Comparison of ENCODE assay signal across 9 mouse cellular contexts in genomic region chr6:91139846-91140245, GRCm38 (mm10). TPM values are rescaled to one million over a fixed set of nuclear protein-coding genes. Genes with fewer than 3 reads are reported as not detected.
DNase-seq lines count a peak whose midpoint lies in the region; ATAC-seq and TF ChIP-seq lines count a peak whose summit lies in the region.
"Had no signal": no experiment of that assay in that cellular context is flagged by ENCODE, and none has a peak within 500 bp of the region (broad histone marks: within the 10 kb centered on the region; RNA-seq: fewer than 3 reads in every experiment).

No protein-coding gene starts in this region.

- no peaks in the 10 kb centered on the region for H3K36me3 ChIP-seq in E14TG2a.4 (ENCODE audit: insufficient read depth, low read length)
- no peaks in the 10 kb centered on the region for H3K36me3 ChIP-seq in kidney, embryonic 16.5 days (ENCODE audit: insufficient read depth, low read length)
- H3K36me3 ChIP-seq in liver, embryonic 16.5 days (ENCODE audit: control insufficient read depth, insufficient read depth) = no peaks in the 10 kb centered on the region
- H3K36me3 ChIP-seq: hindbrain, embryonic 15.5 days had no signal

- no peak overlapping the region for H3K4me3 ChIP-seq in E14TG2a.4 (replicated peaks; ENCODE audit: low read length)
- no peak overlapping the region for H3K4me3 ChIP-seq in kidney, embryonic 16.5 days (ENCODE audit: low read length)
- no peak overlapping the region for H3K4me3 ChIP-seq in liver, embryonic 16.5 days (ENCODE audit: low read depth, low read length)
- H3K4me3 ChIP-seq: hindbrain, embryonic 15.5 days had no signal

- peak; percentile 71 for DNase-seq in adrenal gland, adult 2 months
- peak; percentile 54 for DNase-seq in embryo, embryonic 11.5 days (ENCODE audit: low read depth, low spot score)
- DNase-seq in heart, adult 9 months (ENCODE audit: low spot score in 2 of 2) = peak; percentile 34 to 57
- DNase-seq in right cerebral cortex, postnatal 10 days (ENCODE audit: low spot score in 2 of 2) = peak; percentile 68 to 83
- no peak for DNase-seq in yolk sac, embryonic 10.5 days (ENCODE audit: low spot score)

- peak; percentile 56 for TF ChIP-seq CTCF in E14TG2a.4 (conservative IDR thresholded peaks at IDR 0.05; ENCODE audit: low read length)

- ATAC-seq in kidney, embryonic 16.5 days (ENCODE audit: low FRiP score, low TSS enrichment) = peak; percentile 73; the same call in 1 of the 2 replicates
- ATAC-seq in liver, embryonic 16.5 days (ENCODE audit: low read depth) = peak; percentile 71

- no peaks in the 10 kb centered on the region for H3K4me1 ChIP-seq in E14TG2a.4 (replicated peaks; ENCODE audit: low read depth, low read length)
- peaks cover 6% of the 10 kb centered on the region; the same call in 1 of the 2 replicates for H3K4me1 ChIP-seq in kidney, embryonic 16.5 days (ENCODE audit: insufficient read depth, low read length)
- peaks cover 21% of the 10 kb centered on the region for H3K4me1 ChIP-seq in liver, embryonic 16.5 days (ENCODE audit: control insufficient read depth, low read depth, low read length)
- H3K4me1 ChIP-seq: hindbrain, embryonic 15.5 days had no signal

- no peak overlapping the region for H3K9ac ChIP-seq in kidney, embryonic 16.5 days (replicated peaks; ENCODE audit: low read length)
- H3K9ac ChIP-seq in liver, embryonic 16.5 days (ENCODE audit: low read depth, low read length) = no peak overlapping the region
- H3K9ac ChIP-seq: hindbrain, embryonic 15.5 days had no signal

- no peak overlapping the region for H3K4me2 ChIP-seq in kidney, embryonic 16.5 days (replicated peaks; ENCODE audit: low read depth, low read length)
- H3K4me2 ChIP-seq in liver, embryonic 16.5 days (ENCODE audit: low read depth, low read length) = no peak overlapping the region
- H3K4me2 ChIP-seq: hindbrain, embryonic 15.5 days had no signal

- H3K27me3 ChIP-seq in E14TG2a.4 (ENCODE audit: insufficient read depth, low read length) = 0 out of 2 replicates have a peak, but pooled peaks cover 3% of the 10 kb centered on the region
- no peaks in the 10 kb centered on the region; the same call in 1 of the 2 replicates for H3K27me3 ChIP-seq in kidney, embryonic 16.5 days (ENCODE audit: insufficient read depth, low read length)
- H3K27me3 ChIP-seq in liver, embryonic 16.5 days (ENCODE audit: control insufficient read depth, insufficient read depth, low read depth, low read length) = no peaks in the 10 kb centered on the region
- H3K27me3 ChIP-seq: hindbrain, embryonic 15.5 days had no signal

- no peaks in the 10 kb centered on the region for H3K9me3 ChIP-seq in E14TG2a.4 (ENCODE audit: low read length)
- no peaks in the 10 kb centered on the region for H3K9me3 ChIP-seq in kidney, embryonic 16.5 days (ENCODE audit: low read length)
- no peaks in the 10 kb centered on the region for H3K9me3 ChIP-seq in liver, embryonic 16.5 days (replicated peaks; ENCODE audit: control insufficient read depth, low read length)
- H3K9me3 ChIP-seq: hindbrain, embryonic 15.5 days had no signal

- no peak overlapping the region for H3K27ac ChIP-seq in kidney, embryonic 16.5 days (ENCODE audit: low read length)
- no peak overlapping the region for H3K27ac ChIP-seq in liver, embryonic 16.5 days (ENCODE audit: low read length)
- H3K27ac ChIP-seq: hindbrain, embryonic 15.5 days had no signal

- 25% methylated on average over 4 of the region's 4 CpGs for WGBS in kidney, embryonic 16.5 days
- 19% methylated on average over 4 of the region's 4 CpGs for WGBS in liver, embryonic 16.5 days (ENCODE audit: insufficient replicate concordance)

RNA-seq across cellular contexts. Expression of gene Hdac11, which starts 16.6 kb away (rescaled TPM):
- 10 to 100 TPM in 1 of 2 experiments, 1 to 10 TPM in 1; 6.9 to 14.6 TPM for total RNA-seq in adrenal gland, adult 2 months (2021)
- 8.1 and 11.8 TPM in 2 replicates for polyA plus RNA-seq in adrenal gland, adult 2 months (2012; rRNA removed)
- 15.5 and 15.7 TPM in 2 replicates for polyA plus RNA-seq in kidney, embryonic 16.5 days (2015; fragmentation: Nextera tagmentation; extraction: Ambion mirVana)
- 4.5 and 4.8 TPM in 2 replicates for polyA plus RNA-seq in liver, embryonic 16.5 days (2015; fragmentation: Nextera tagmentation; extraction: Ambion mirVana)

RNA-seq across cellular contexts. Expression of gene Nup210, which starts 23.2 kb away (rescaled TPM):
- 1 to 10 TPM; 4.1 to 4.5 TPM for total RNA-seq in adrenal gland, adult 2 months (2021)
- polyA plus RNA-seq in adrenal gland, adult 2 months (2012; rRNA removed) = 6.3 and 6.7 TPM in 2 replicates
- 26.4 and 29.4 TPM in 2 replicates for polyA plus RNA-seq in kidney, embryonic 16.5 days (2015; fragmentation: Nextera tagmentation; extraction: Ambion mirVana)
- 32.3 and 33.2 TPM in 2 replicates for polyA plus RNA-seq in liver, embryonic 16.5 days (2015; fragmentation: Nextera tagmentation; extraction: Ambion mirVana)
